Mouse (Mus musculus): ENCODE measurements around the gene Serinc5.

The Serinc5 gene

GRCm38 (mm10) chr13:92613094-92613493 lies 2.2 kb downstream of the Serinc5 start:
- DNase-seq (ENCODE audit: low spot score in 2 of 2) = no peak

GRCm38 (mm10) chr13:92615201-92615600 lies 4.3 kb downstream of the Serinc5 start:
- no peak for DNase-seq (ENCODE audit: low spot score in 2 of 2)

- no peak for DNase-seq (ENCODE audit: low spot score in 2 of 2)
Observed at GRCm38 (mm10) chr13:92616459-92616858, 5.6 kb downstream of the Serinc5 start.

- no peak for DNase-seq (ENCODE audit: low spot score in 2 of 2)
Observed at GRCm38 (mm10) chr13:92626196-92626595, 15.3 kb downstream of the Serinc5 start.

GRCm38 (mm10) chr13:92626725-92627124 lies 15.8 kb downstream of the Serinc5 start:
- no peak for DNase-seq (ENCODE audit: low spot score in 2 of 2)

GRCm38 (mm10) chr13:92629509-92629908 lies 18.6 kb downstream of the Serinc5 start:
- DNase-seq (ENCODE audit: low spot score in 2 of 2) = no peak

GRCm38 (mm10) chr13:92631450-92631849 lies 20.6 kb downstream of the Serinc5 start:
- DNase-seq (ENCODE audit: low spot score in 2 of 2) = no peak

- no peak for DNase-seq (ENCODE audit: low spot score in 2 of 2)
Observed at GRCm38 (mm10) chr13:92632550-92632949, 21.7 kb downstream of the Serinc5 start.

GRCm38 (mm10) chr13:92635040-92635439 lies 24.1 kb downstream of the Serinc5 start:
- no peak for DNase-seq (ENCODE audit: low spot score in 2 of 2)

GRCm38 (mm10) chr13:92636226-92636909 lies 25.5 kb downstream of the Serinc5 start:
- no peak for DNase-seq (ENCODE audit: low spot score in 2 of 2)

- peak; percentile 78 to 79 for DNase-seq (ENCODE audit: low spot score in 2 of 2)
Observed at GRCm38 (mm10) chr13:92636910-92637275, 26.0 kb downstream of the Serinc5 start.

- DNase-seq (ENCODE audit: low spot score in 2 of 2) = peak; percentile 69 to 74
Observed at GRCm38 (mm10) chr13:92639093-92640014, 28.5 kb downstream of the Serinc5 start.

GRCm38 (mm10) chr13:92644199-92644598 lies 33.3 kb downstream of the Serinc5 start:
- DNase-seq (ENCODE audit: low spot score in 2 of 2) = no peak

GRCm38 (mm10) chr13:92644753-92645152 lies 33.9 kb downstream of the Serinc5 start:
- DNase-seq (ENCODE audit: low spot score in 2 of 2) = no peak

- DNase-seq (ENCODE audit: low spot score in 2 of 2) = no peak
Observed at GRCm38 (mm10) chr13:92647695-92648094, 36.8 kb downstream of the Serinc5 start.

GRCm38 (mm10) chr13:92649111-92649510 lies 38.2 kb downstream of the Serinc5 start:
- no peak for DNase-seq (ENCODE audit: low spot score in 2 of 2)

GRCm38 (mm10) chr13:92650956-92651355 lies 40.1 kb downstream of the Serinc5 start:
- DNase-seq (ENCODE audit: low spot score in 2 of 2) = no peak

GRCm38 (mm10) chr13:92652498-92652897 lies 41.6 kb downstream of the Serinc5 start:
- no peak for DNase-seq (ENCODE audit: low spot score in 2 of 2)

- DNase-seq (ENCODE audit: low spot score in 2 of 2) = no peak
Observed at GRCm38 (mm10) chr13:92653283-92653682, 42.4 kb downstream of the Serinc5 start.

- no peak for DNase-seq (ENCODE audit: low spot score in 2 of 2)
Observed at GRCm38 (mm10) chr13:92656815-92657513, 46.1 kb downstream of the Serinc5 start.

GRCm38 (mm10) chr13:92659611-92660010 lies 48.7 kb downstream of the Serinc5 start:
- no peak for DNase-seq (ENCODE audit: low spot score in 2 of 2)

GRCm38 (mm10) chr13:92662555-92663286 lies 51.8 kb downstream of the Serinc5 start:
- no peak for DNase-seq (ENCODE audit: low spot score in 2 of 2)

Measured in spleen, postnatal 36 days (tissue).